Mouse (Mus musculus) embryo, embryonic 11 days (tissue): ENCODE measurements around the gene Glis3.

Experiments
- DNase-seq: peaks from one replicate; pipeline ENCODE4 v3.0.0-alpha.2; 2015

The Glis3 gene

GRCm38 (mm10) chr19:28299211-28299775, 380.6 kb downstream of the Glis3 start:
- DNase-seq, result no peak

DNA sequence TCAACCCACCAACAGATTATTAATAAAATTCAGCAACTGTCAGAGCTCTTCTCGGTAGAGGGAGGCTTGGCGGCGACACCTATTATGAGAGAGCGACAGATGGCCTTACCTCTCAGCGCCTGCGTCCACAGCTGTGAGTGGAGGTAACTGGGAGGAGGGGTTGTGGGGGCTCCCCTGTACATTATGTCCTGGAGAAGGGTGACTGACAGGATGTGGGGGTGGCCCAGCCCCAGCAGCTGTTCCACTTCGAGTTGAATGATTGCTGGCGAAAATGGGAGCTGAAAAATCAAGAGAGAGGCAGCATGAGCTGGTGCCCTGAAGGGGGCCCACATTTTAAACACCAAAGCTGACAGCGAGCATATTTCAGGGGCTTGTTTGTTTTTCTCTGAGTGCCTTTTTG, 381.2 kb downstream of the Glis3 start:
- DNase-seq, result no peak

DNA sequence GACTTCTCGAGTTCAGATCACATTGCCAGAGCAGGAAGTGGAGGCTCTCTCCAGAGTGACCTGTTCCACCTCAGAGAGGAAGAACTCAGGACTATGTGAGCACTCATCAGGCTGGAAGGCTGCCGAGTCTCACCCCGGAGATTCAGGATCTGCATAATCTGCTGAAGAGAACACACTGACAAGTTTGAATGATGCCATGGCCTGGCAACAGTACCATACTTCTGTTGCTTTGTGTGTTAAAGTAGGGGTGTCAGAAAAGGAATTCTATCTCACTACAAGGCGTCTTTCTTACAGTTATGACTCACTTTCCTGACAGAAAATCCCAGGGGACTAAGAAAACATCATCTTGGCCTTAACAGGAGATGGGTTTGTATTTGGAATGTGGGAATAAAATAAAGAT, 388.3 kb downstream of the Glis3 start:
- no peak for DNase-seq

DNA sequence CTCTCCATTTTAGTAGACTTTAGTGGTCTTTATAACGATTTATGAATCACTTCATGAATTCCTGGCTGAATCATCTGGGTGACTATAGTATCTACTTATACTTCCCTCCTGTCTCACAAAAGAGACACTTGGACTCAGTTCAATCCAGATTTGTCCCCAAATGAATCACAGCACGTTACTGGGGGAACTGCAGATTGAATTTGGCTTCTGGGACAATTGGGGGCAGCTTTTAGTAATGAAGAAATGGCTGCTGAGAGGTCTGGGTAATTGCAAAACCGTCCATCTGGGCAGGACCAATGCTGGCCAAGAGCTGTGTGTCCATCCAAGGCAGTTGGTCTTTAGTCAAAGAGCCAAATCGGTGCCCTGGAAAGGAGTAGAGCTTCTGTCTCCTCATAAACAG, 390.4 kb downstream of the Glis3 start:
- DNase-seq, result no peak

DNA sequence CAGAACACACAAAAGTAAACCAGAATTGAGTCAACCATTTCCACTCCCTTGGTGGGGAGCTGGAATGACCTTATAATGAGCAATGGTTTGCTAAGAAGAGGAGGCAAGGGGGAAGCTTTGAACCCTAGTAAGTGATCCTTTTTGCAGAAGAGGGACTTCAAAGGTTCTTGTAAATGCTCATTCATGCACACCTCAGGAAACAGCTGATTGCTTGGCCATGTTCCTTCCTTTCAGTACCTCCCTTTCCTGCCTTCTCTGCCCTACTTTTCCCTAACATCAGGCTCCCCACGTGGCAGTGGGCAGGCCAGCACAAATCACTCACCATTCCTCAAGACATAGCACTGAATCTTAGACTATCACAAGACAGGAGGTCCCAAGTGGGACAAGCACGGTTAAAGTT, 392.4 kb downstream of the Glis3 start:
- DNase-seq, result no peak

DNA sequence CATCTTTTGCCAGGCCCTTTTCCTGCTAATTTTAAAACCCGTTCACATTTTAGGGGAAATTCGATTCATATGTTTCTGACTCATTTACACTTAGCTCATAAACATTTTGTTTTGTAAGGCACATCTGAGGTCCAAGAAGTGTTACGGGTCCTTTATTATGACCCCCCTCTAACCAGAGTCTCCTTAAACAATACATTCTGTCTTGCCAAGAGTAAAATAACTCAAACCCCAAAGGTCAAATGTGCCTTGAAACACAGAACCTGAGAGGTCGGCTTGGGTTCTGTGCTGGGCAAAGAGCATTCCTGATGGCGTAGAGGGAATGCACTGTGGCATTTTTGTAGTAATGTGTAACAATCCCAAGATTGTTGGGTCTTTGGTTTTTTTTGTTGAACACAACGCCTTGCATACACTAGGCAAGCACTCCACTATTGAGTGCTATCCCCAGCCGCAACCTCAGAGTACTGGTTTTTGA, 395.7 kb downstream of the Glis3 start:
- no peak for DNase-seq

DNA sequence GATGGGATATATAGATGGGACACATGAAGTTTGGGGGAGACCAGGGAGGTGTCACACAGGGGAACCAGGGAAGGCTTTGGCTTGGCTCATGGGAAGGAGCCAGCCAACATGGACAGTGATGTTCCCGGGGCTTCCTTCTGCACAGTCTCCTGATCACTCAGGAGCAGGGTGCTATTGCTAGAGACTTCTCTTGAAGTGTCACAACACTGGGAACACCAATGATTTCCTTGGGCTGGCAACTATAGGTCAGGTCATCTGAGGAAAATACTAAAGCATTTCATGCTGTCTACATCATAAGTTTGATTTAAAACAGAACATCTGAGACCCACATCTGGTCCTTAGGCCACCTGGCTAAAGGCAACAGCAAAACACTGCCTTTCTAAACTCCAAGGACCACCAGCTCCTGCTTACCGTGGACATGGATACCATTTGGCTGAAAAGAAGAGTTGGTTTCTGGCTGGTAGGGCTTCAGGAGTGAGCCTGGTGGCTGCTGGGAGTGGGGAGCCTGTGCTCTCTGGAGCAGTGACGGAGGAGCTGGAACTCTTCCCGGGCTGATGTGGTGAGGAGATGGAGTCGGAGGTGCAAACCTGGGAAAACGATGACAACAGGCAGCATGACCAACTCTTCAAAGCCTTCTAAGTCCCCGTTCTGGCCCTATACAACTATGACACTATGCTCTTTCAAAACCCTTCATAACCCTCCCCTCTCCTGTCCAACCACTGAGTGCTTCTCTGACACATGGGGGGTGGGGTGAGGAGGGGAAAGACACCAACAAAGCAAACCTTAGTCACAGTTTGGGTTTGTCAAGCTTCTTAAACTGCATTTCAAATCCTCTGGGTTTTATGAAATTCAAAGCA, 396.4 kb downstream of the Glis3 start:
- DNase-seq, result no peak

GRCm38 (mm10) chr19:28281405-28281804, 398.5 kb downstream of the Glis3 start:
- DNase-seq, result no peak

DNA sequence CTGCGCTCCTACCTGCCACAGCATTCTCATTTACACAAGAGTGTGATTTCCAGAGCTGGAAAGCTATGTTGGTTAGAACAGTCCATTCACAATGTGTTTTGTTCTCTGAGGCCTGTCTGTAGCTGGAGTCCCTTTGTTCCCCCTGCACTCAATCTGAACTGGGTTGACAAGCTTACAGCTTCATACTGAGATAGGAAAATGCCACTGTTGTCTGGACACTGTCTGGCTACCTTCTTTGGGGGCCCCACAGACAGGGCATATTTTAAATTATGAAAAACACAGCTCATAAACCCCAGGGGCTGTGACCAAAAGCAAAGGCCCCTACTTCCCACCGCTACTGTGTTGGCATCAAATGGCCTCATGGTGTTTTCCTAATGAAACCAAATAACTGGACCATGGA, 402.8 kb downstream of the Glis3 start:
- DNase-seq, result peak; percentile 26

GRCm38 (mm10) chr19:28274501-28274900, 405.4 kb downstream of the Glis3 start:
- DNase-seq, result no peak

GRCm38 (mm10) chr19:28273946-28274345, 405.9 kb downstream of the Glis3 start:
- DNase-seq, result no peak

GRCm38 (mm10) chr19:28266850-28267249, 413.0 kb downstream of the Glis3 start:
- DNase-seq, result no peak

GRCm38 (mm10) chr19:28265776-28266175, 414.1 kb downstream of the Glis3 start:
- DNase-seq, result no peak

DNA sequence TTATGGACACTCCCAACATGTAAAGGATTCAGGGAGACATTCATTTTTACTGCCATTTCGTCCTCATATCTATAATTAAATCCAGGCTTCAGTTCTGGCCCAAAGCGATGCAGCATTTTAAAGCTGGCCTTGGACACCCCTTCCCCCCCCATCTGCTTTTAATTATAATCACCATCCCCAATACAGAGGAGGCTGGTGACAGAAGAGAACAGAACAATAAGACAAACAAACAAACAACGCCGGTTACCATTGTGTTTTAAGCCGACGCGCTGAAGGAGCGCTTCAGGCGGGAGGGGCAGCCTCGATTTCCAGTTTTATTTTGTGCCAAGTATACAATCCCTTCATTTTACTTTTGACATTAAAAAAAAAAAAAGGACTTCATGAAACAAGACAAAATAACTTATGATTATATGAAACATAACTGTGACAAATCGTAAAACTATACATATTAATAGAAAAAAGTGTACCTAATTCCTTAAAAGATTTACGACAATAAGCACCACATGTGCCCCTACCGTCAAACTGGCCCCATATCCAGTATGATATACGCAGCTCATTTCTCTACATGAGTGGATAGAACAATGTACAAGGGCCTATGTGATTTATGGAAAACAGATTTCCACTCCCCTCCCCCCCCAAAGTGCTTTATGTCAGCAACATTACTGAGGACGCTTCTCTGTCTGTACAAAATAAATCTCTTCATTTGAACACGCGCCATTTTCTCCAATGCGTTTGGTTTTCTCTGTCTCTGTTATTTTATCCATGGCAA, 420.8 kb downstream of the Glis3 start:
- DNase-seq, result peak; percentile 54

DNA sequence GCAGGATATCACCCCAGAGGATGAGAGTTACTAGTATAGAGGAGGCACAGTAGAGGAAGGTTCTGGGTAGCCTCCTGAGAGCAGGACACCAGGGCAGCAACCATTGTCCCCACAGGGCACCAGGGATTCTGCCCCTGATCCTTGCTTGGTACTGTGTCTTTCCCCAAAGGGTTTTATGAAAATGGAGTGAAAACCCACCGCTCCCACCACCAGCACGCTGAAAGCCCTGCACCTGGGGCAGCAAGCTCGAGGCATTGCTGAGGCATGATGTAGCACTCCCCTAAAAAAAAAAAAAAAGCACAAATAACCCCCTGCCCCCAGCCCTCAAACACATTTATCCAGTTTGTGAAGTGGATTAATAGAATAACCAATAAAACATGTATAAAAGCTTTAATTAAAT, 421.4 kb downstream of the Glis3 start:
- DNase-seq, result peak; percentile 36

- no peak for DNase-seq
Measured at GRCm38 (mm10) chr19:28247345-28247744, 432.5 kb downstream of the Glis3 start.

- no peak for DNase-seq
Measured at GRCm38 (mm10) chr19:28246186-28246585, 433.7 kb downstream of the Glis3 start.

DNA sequence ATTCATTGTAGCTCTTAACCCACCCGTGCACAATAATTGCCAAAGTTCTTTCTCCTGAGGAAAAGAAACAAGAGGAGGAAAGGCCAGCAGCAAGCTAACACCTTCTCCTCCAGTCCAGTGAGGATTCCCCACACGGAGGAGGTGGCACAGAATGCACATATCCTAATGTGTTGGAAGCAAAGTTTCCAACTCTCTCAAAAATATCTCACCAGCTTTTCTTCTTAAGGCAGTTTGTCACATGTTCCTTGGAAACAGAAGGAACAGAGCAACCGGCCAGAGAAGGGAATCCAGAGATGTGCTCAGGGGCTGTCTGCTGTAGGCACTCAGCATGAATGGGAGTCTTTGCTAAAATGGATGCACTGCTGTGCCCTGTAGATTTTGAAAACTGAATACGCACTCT, 441.8 kb downstream of the Glis3 start:
- no peak for DNase-seq

DNA sequence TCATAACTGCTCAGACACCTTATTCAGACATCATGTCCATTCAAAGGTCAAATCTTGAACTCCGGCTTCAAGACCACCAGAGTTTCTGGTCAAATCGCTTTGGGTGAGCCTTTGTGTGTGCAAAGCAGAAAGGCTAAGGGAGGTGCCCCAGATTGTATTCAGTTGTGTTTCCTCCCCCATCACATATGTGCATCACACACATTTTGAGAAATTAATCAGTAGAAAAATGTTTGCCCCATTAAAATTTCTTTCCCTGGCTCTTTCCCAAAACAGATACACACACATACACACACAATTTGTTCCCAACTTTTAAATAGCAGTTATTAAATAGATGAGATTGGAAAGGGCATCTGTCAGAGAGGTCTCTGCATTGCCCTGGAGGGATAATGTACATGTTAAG, 442.3 kb downstream of the Glis3 start:
- DNase-seq, result no peak

DNA sequence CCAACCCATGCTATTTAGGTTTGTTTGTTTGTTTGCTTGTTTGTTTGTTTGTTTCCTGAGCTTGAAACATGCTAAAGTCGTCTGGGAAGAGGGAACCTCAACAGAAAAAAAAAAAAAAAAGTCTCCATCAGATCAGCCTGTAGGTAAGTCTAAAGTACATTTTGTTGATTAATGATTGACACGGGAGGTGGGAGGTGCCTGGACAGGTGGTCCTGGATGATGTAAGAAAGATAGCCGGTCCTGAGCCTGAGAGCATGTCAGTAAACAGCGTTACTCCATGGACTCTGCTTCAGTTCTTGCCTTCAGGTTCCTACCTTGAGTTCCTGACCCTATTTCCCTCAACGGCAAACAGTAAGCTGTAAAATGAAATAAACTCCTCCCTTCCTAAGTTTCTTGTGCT, 444.3 kb downstream of the Glis3 start:
- no peak for DNase-seq

DNA sequence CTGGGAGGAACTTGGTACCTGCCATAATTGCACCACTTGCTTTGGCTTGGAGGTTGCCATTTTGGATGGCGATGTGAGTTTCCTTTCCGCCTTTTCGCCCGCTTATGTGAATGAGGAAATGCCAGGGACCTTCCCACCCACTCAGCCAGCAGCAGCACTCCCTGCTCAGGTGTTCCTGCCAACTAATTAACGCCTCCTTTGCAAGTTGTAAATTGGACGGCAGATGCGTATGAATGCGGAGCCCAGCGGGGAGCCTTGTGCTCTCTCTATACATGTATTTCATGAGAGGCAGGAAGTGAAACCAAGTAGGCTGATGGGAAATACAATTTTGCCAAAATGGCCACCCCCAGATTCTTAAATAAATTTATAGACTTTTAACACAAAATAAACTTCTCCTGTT, 444.8 kb downstream of the Glis3 start:
- DNase-seq, result no peak

- DNase-seq, result no peak
Measured at GRCm38 (mm10) chr19:28234676-28235075, 445.2 kb downstream of the Glis3 start.

DNA sequence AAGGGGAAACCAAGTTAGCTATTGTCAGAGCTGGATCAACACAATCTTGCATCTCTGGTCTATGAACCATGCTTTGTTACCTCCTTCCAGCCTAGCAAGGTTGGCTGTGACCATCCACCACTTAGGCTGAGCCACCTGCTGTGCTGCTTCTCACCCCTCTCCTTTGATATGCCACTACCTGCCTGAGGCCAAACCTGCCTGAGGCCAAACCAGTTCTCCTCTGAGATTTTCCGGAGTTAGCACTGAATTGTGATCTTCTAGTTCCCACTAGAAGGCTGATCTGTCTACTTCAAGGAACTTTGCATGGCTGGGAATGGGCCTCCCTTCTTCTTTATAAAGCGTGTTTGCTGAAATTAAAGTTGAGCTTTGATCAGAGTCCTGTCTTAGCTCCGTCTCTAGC, 448.4 kb downstream of the Glis3 start:
- no peak for DNase-seq

DNA sequence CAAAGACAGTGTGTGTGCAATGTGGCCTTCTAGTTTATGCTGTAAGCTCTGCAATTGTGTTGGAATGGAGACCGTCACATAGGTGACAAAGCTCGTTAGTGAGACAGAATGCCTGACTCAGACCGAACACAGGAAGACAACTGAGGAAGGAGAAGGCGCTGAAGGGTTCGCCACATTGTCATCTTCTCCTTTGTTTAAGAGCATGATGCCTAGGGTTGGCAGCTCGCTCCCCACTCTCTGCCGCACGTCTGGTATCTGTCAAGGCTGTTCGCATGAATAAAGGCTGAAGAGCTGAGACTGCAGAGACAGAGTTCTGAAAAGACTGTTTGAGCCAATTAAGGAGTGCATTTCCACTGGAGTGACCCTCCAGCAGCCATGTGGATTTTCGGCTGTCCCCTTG, 452.4 kb downstream of the Glis3 start:
- peak; percentile 7 for DNase-seq
